Mouse (Mus musculus): Measurements from ENCODE around the gene Zc2hc1c.

GRCm38 (mm10) chr12:85273508-85273907 is 14.9 kb upstream of the Zc2hc1c start:
- TF ChIP-seq EP300 (IDR thresholded peaks at IDR 0.05; ENCODE audit: low read depth) (no peak), CTCF (IDR thresholded peaks at IDR 0.05; ENCODE audit: low read depth) (no peak)
